ENCODE assay signal across 9 mouse cellular contexts in the genomic region with DNA sequence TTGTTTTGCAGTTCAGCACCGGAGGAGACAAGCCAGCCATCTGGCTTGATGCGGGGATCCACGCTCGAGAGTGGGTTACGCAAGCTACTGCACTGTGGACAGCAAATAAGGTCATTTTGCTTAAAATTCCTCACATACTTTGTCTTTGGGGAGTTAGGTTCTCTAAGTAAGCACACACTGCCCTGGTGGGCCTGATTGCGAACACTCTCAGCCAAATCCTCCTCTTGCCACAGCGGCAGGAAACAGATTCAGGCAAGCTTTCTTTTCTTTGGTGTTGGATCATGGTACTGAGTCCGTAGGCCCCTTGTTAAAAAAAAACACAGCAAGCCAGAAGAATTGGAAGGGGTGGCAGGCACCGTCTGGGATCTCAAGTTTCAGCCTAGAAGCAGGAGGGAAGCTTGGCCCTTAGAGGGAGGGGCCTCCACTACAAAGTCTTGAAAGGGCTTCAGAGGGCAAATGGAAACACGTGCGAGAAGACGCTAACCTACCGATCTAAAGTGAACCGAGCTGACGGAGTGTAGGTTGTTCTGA. TPM values are rescaled to one million over a fixed set of nuclear protein-coding genes. Genes with fewer than 3 reads are reported as not detected.
DNase-seq lines count a peak whose midpoint lies in the region; ATAC-seq and TF ChIP-seq lines count a peak whose summit lies in the region.
"Had no signal": no experiment of that assay in that cellular context is flagged by ENCODE, and none has a peak within 500 bp of the region (broad histone marks: within the 10 kb centered on the region; RNA-seq: fewer than 3 reads in every experiment).

No protein-coding gene starts in this region.

- peaks cover 16% of the 10 kb centered on the region for H3K4me1 ChIP-seq in kidney, postnatal 0 days (replicated peaks; ENCODE audit: insufficient read depth, low read length)
- peaks cover 61% of the 10 kb centered on the region for H3K4me1 ChIP-seq in embryonic facial prominence, embryonic 12.5 days
- H3K4me1 ChIP-seq in hindbrain, embryonic 15.5 days (replicated peaks): peaks cover 48% of the 10 kb centered on the region
- no peaks in the 10 kb centered on the region; the same call in 1 of the 2 replicates for H3K4me1 ChIP-seq in thymus, adult 2 months (replicated peaks; ENCODE audit: control insufficient read depth, insufficient read depth, low read length)

- no peak overlapping the region for H3K4me3 ChIP-seq in kidney, postnatal 0 days (replicated peaks; ENCODE audit: low read depth, low read length)
- H3K4me3 ChIP-seq in embryonic facial prominence, embryonic 12.5 days: no peak overlapping the region
- H3K4me3 ChIP-seq in hindbrain, embryonic 15.5 days: no peak overlapping the region
- H3K4me3 ChIP-seq in thymus, adult 2 months (ENCODE audit: control insufficient read depth, insufficient read depth, low read length): no peak overlapping the region

- peak; percentile 80 for DNase-seq in kidney, postnatal 0 days (ENCODE audit: low spot score)
- DNase-seq in kidney, postnatal 36 days: no peak
- DNase-seq in neural tube, embryonic 10.5 days (ENCODE audit: extremely low spot score, low spot score): peak; percentile 66
- no peak for DNase-seq in urinary bladder, postnatal 14 days (ENCODE audit: low spot score)
- no peak for DNase-seq in layer of hippocampus, adult 11-12 months (ENCODE audit: low spot score)
- no peak for DNase-seq in thymus, adult 2 months

- no peaks in the 10 kb centered on the region for H3K27me3 ChIP-seq in kidney, postnatal 0 days (ENCODE audit: insufficient read depth, low read length)
- H3K27me3 ChIP-seq in embryonic facial prominence, embryonic 12.5 days: no peaks in the 10 kb centered on the region
- no peaks in the 10 kb centered on the region for H3K27me3 ChIP-seq in hindbrain, embryonic 15.5 days
- H3K27me3 ChIP-seq in thymus, adult 2 months (ENCODE audit: control insufficient read depth, insufficient read depth, low read length): no peaks in the 10 kb centered on the region

- H3K27ac ChIP-seq in kidney, postnatal 0 days: peak overlapping the region; percentile 78
- H3K27ac ChIP-seq in embryonic facial prominence, embryonic 12.5 days: peak overlapping the region; percentile 97
- H3K27ac ChIP-seq in hindbrain, embryonic 15.5 days (replicated peaks): peak overlapping the region; percentile 63
- no peak overlapping the region for H3K27ac ChIP-seq in thymus, adult 2 months (ENCODE audit: control insufficient read depth, insufficient read depth, low read length)
- H3K27ac ChIP-seq: liver, embryonic 14.5 days had no signal

- 11% methylated on average over 15 of the region's 15 CpGs for WGBS in kidney, postnatal 0 days
- 1% methylated on average over 15 of the region's 15 CpGs for WGBS in embryonic facial prominence, embryonic 12.5 days
- WGBS in hindbrain, embryonic 15.5 days: 21% methylated on average over 15 of the region's 15 CpGs
- 86% methylated on average over 15 of the region's 15 CpGs for WGBS in thymus, adult 2 months

- no peak for TF ChIP-seq CTCF in kidney, postnatal 0 days (IDR thresholded peaks at IDR 0.05; ENCODE audit: low read depth)
- TF ChIP-seq CTCF in thymus, adult 2 months (IDR thresholded peaks at IDR 0.05; ENCODE audit: borderline replicate concordance, control insufficient read depth, extremely low read depth, insufficient read depth, low read length, poor library complexity): no peak

- peak overlapping the region; percentile 34 for H3K4me2 ChIP-seq in kidney, postnatal 0 days (ENCODE audit: low read length)
- peak overlapping the region; percentile 32 for H3K4me2 ChIP-seq in embryonic facial prominence, embryonic 12.5 days (replicated peaks)
- H3K4me2 ChIP-seq in hindbrain, embryonic 15.5 days: 0 out of 2 replicates have a peak overlapping the region, but pooled peaks have one; percentile 12

- no peak for TF ChIP-seq POLR2A in thymus, adult 2 months (IDR thresholded peaks at IDR 0.05; ENCODE audit: control insufficient read depth, extremely low read depth, insufficient read depth, low read length, poor library complexity)

- H3K9ac ChIP-seq in kidney, postnatal 0 days (ENCODE audit: low read depth, low read length): peak overlapping the region; percentile 18; the same call in 1 of the 2 replicates
- H3K9ac ChIP-seq in embryonic facial prominence, embryonic 12.5 days: peak overlapping the region; percentile 6; the same call in 1 of the 2 replicates
- no peak overlapping the region for H3K9ac ChIP-seq in hindbrain, embryonic 15.5 days
- H3K9ac ChIP-seq: liver, embryonic 14.5 days had no signal

- no peak for ATAC-seq in kidney, postnatal 0 days (replicated peaks; ENCODE audit: low FRiP score, low read depth)
- ATAC-seq in embryonic facial prominence, embryonic 12.5 days (ENCODE audit: insufficient number of reproducible peaks, insufficient read depth, low FRiP score, low TSS enrichment): peak; percentile 85
- no peak for ATAC-seq in hindbrain, embryonic 15.5 days (ENCODE audit: low FRiP score, low read depth)

- H3K36me3 ChIP-seq in kidney, postnatal 0 days (ENCODE audit: insufficient read depth, low read length): no peaks in the 10 kb centered on the region
- no peaks in the 10 kb centered on the region for H3K36me3 ChIP-seq in embryonic facial prominence, embryonic 12.5 days
- no peaks in the 10 kb centered on the region for H3K36me3 ChIP-seq in hindbrain, embryonic 15.5 days
- H3K36me3 ChIP-seq in thymus, adult 2 months (ENCODE audit: control insufficient read depth, insufficient read depth, low read length): no peaks in the 10 kb centered on the region

- no peaks in the 10 kb centered on the region for H3K9me3 ChIP-seq in kidney, postnatal 0 days (replicated peaks; ENCODE audit: low read length)
- no peaks in the 10 kb centered on the region for H3K9me3 ChIP-seq in embryonic facial prominence, embryonic 12.5 days
- no peaks in the 10 kb centered on the region for H3K9me3 ChIP-seq in hindbrain, embryonic 15.5 days

RNA-seq across cellular contexts. Expression of gene Cpa2, which starts 7.9 kb away (rescaled TPM):
- polyA plus RNA-seq in kidney, postnatal 0 days (2015; fragmentation: Nextera tagmentation; extraction: Ambion mirVana): 11.5 and 12.4 TPM in 2 replicates
- 4.2 and 7.6 TPM in 2 replicates for polyA plus RNA-seq in embryonic facial prominence, embryonic 12.5 days (2016; fragmentation: Nextera tagmentation; extraction: Ambion mirVana)
- 7.3 and 8.5 TPM in 2 replicates for polyA plus RNA-seq in hindbrain, embryonic 15.5 days (2015; fragmentation: Nextera tagmentation; extraction: Ambion mirVana)
- not detected in 2 replicates for polyA plus RNA-seq in thymus, adult 2 months (2012; rRNA removed)

RNA-seq across cellular contexts. Expression of gene Cpa4, which starts 18.9 kb away (rescaled TPM):
- polyA plus RNA-seq in kidney, postnatal 0 days (2015; fragmentation: Nextera tagmentation; extraction: Ambion mirVana): 0.05 TPM in 1 of 2 replicates, not detected in the other
- polyA plus RNA-seq in embryonic facial prominence, embryonic 12.5 days (2016; fragmentation: Nextera tagmentation; extraction: Ambion mirVana): 0.79 and 1.3 TPM in 2 replicates
- polyA plus RNA-seq in hindbrain, embryonic 15.5 days (2015; fragmentation: Nextera tagmentation; extraction: Ambion mirVana): 0.52 and 0.96 TPM in 2 replicates
- 0.11 and 0.17 TPM in 2 replicates for polyA plus RNA-seq in thymus, adult 2 months (2012; rRNA removed)

RNA-seq across cellular contexts. Expression of gene Ssmem1, which starts 39.6 kb away (rescaled TPM):
- 0.19 and 0.30 TPM in 2 replicates for polyA plus RNA-seq in kidney, postnatal 0 days (2015; fragmentation: Nextera tagmentation; extraction: Ambion mirVana)
- polyA plus RNA-seq in embryonic facial prominence, embryonic 12.5 days (2016; fragmentation: Nextera tagmentation; extraction: Ambion mirVana): 0.14 and 0.33 TPM in 2 replicates
- 0.22 TPM in 1 of 2 replicates, not detected in the other for polyA plus RNA-seq in hindbrain, embryonic 15.5 days (2015; fragmentation: Nextera tagmentation; extraction: Ambion mirVana)
- polyA plus RNA-seq in thymus, adult 2 months (2012; rRNA removed): not detected in 2 replicates

RNA-seq across cellular contexts. Expression of gene Tmem209, which starts 39.7 kb away (rescaled TPM):
- 25.9 and 27.4 TPM in 2 replicates for polyA plus RNA-seq in kidney, postnatal 0 days (2015; fragmentation: Nextera tagmentation; extraction: Ambion mirVana)
- polyA plus RNA-seq in embryonic facial prominence, embryonic 12.5 days (2016; fragmentation: Nextera tagmentation; extraction: Ambion mirVana): 37.8 and 38.6 TPM in 2 replicates
- 25.4 and 30.3 TPM in 2 replicates for polyA plus RNA-seq in hindbrain, embryonic 15.5 days (2015; fragmentation: Nextera tagmentation; extraction: Ambion mirVana)
- polyA plus RNA-seq in thymus, adult 2 months (2012; rRNA removed): 79.5 and 80.2 TPM in 2 replicates

Comparison
In these comparisons a context has a peak if more than half of its experiments do, and no peak if none do; other contexts are left out.
1. DNase-seq: peak in kidney, postnatal 0 days (single experiment) and neural tube, embryonic 10.5 days (single experiment); none in kidney, postnatal 36 days (0 of 2), urinary bladder, postnatal 14 days (single experiment), layer of hippocampus, adult 11-12 months (single experiment) and thymus, adult 2 months (single experiment).
2. Peak in every context shown above with its lines, with median percentiles within 50 percentile points of each other: H3K4me2 ChIP-seq.